Mouse (Mus musculus): Measurements from ENCODE around the gene Nr6a1. TPM values are rescaled to one million over a fixed set of nuclear protein-coding genes. Genes with fewer than 3 reads are reported as not detected.

Nr6a1 gene
- total RNA-seq, 2 experiments from 2014 or later, result 4.3 to 5.5 TPM

GRCm38 (mm10) chr2:38938007-38938406, 10.5 kb upstream of the Nr6a1 start:
- no peak for DNase-seq (ENCODE audit: extremely low spot score in 1 of 2, low spot score in 1 of 2)

DNA sequence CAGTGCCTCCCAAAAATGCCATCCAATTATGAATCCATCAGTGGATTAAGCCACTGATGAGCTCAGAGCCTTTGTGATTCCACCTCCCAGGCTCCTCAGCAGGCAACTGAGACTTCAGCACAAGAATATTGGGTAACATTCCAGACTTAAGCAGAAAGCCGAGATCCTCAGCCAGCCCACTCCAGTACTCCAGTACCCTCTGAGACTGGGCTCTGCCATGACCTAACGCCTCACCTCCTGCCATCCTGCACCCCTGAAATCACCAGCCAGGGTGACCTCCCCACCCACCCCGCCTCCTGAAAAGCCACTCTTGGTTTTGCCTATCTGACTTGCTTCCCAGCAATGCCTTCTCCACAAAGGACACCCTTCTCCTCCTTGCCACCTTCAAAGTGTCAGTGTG, 9.9 kb upstream of the Nr6a1 start:
- DNase-seq (ENCODE audit: extremely low spot score in 1 of 2, low spot score in 1 of 2), result no peak

DNA sequence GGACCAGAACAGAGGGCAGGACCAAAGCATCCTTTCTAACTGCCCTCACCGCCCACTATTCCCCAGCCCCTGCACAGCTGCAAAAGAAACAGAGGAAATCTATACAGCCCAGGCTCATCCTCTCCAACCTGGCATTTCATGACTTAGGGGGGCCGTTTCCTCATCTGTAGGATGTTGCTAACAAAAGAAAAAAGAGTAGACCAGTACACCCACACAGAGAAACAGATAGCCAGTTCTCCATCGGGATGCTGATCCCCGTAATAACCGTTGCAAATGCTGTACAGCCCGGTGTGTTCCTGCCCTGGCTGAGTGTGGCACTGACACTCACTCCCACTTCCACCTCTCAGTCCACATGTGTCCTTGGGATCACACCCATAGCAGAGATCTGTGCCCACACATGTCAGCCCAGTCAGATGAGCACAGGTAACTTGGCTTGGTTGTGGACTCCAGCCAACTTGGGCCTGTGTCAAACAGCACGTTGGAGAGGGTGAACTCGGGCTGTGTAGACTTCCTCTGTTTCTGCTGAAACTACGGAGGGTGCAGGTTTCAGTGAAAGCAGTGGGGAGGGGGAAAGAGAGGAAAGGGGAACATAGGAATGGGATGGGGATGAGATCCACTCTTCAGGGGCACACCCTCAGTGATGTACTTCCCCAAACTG, 9.4 kb upstream of the Nr6a1 start:
- DNase-seq (ENCODE audit: extremely low spot score in 1 of 2, low spot score in 1 of 2), result no peak

GRCm38 (mm10) chr2:38934936-38935335, 7.4 kb upstream of the Nr6a1 start:
- DNase-seq (ENCODE audit: extremely low spot score in 1 of 2, low spot score in 1 of 2), result no peak

- DNase-seq (ENCODE audit: extremely low spot score in 1 of 2, low spot score in 1 of 2), result no peak
Measured at GRCm38 (mm10) chr2:38933931-38934330, 6.4 kb upstream of the Nr6a1 start.

DNA sequence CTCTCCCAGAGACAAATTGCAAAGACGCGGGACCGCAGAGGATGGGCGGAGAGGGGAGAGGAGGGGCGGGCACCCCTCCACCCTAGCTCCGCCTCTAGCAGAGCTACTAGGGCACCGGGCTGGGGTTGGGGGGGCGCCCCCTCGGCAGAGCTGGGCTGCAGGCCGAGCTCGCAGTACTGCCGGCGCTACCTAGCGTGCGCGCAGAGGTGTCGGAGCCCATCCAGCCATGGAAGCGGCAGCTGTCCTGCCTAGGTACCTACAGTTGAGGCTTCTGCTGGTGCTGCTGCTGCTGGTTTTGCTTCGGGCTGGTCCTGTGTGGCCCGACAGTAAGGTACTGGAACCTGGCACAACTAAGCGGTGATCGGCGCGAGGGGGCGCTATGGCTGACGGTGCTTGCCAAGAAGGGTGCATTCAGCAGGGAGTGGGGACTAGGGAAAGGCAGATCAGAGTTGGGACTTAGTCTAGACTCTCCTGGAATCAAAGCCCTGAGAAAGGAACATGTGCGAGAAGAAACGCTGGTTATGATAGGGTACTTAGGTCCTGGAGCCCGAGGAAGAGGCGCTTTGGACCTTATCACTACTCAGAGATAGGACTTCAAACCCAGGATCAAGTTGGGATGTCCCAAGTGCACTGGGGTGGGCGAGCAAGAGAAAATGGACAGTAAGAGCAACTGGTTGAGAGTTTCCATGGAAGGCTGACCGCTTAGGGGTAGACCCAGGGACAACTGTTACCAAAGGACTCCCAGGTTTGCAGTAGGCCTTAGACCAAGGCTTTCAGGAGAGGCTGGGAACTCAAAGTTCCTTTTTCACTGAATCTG, 4.6 kb upstream of the Nr6a1 start, which contains the start of gene Olfml2a:
Gene Olfml2a (plus strand): TSS at position 128 of the 817 bp plus-strand sequence.
- DNase-seq (ENCODE audit: extremely low spot score in 1 of 2, low spot score in 1 of 2), result peak; percentile 51 to 70

DNA sequence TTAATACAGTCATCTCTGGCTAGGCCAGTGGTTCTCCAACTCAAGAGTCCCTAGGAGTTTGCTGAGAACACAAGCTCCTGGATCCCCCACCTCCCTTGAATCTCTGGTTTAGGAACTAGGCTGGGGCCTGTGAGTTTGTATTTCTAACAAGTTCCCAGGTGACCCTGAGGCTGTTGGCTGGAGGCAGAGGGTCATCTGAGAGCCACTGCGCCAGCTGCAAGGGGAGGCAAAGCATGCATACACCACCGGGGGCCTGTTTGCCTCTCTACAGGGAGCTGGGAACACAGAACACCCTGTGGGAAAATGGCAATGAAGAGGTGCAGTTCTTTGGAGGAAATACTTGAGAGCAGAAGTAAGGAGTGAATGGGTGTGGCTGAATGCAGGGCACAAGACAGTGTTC, 2.8 kb upstream of the Nr6a1 start:
- no peak for DNase-seq (ENCODE audit: extremely low spot score in 1 of 2, low spot score in 1 of 2)

- peak; percentile 80 to 86 for DNase-seq (ENCODE audit: extremely low spot score in 1 of 2, low spot score in 1 of 2)
Measured at GRCm38 (mm10) chr2:38926145-38926891, 1.2 kb downstream of the Nr6a1 start.

DNA sequence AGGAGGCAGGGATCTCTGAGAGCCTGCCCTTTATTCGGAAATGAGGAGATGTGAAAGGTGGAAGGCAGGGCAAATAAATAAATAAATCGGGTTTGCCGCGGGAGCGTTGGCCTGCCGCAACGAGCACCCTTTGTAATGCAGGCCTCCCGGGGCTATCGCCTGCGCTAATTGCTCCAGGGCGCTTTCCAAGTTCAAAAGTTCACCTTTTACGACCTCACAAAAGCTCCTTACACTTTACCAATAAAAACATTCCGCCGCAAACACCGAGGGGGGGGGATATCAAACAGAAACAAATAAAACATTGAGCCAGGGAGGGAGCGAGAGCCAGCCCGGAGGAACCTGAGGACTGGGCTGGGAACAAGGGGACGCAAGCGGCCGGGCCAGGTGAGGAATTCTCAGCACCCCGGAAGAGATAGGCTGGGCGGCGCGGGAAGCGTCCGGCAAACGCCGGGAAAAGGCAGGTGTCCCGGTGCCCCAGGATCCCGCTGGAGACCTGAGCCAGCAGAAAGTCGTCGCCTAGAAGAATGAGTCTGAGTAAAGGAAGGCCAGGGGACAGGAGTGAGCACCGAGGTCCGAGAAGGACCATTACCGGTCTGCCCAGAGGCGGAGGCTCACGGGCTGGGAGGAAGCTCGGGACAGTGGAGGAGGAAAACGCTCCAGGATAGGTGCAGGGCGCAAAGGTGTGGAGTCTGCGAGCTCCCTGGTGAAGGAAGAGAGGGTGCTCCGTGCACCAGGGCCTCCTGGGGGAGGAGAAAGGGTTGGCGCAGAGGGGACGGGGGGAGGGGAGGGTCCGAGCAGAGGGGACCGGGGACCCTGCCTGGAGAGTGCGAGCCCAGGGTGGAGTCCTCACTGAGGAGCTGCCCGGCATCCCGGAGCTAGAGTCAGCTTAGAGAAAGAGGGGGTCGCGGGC, 2.1 kb downstream of the Nr6a1 start:
- DNase-seq (ENCODE audit: extremely low spot score in 1 of 2, low spot score in 1 of 2), result no peak

DNA sequence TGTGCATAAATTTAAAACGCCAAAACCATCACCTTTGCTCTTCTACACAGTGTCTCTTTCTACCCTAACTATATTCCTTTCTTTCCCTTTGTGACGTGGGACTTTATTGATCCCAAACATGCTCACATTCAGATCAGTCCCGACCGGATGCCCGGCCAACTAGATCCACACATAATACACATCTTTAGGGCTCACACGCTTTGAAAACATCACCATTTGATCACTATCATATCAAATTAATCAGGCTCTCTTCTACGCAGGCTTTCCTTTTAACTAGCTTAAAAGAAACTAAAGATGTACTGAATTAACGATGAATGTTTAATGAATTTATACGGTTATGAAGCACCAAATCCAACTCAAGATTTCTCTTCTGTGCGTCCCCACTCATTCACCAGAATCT, 2.9 kb downstream of the Nr6a1 start:
- DNase-seq (ENCODE audit: extremely low spot score in 1 of 2, low spot score in 1 of 2), result no peak

DNA sequence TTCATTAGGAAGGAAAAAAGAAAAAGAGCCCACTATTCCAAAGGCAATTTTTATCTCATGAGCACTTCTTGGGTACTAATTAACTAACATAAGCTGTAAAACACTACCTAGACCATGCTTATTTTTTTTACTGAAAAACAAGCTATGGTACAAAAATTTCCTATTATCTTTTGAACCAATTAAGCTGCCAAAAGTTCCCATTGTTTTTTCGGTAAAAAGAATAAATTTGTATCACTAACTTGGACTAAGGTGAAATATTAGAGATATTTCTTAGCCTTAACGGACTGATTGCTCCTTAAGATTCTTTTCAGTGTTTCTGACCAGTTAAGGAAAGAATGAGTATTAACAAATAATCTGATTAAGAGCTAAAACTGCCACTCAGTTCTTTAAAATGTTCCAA, 3.6 kb downstream of the Nr6a1 start:
- DNase-seq (ENCODE audit: extremely low spot score in 1 of 2, low spot score in 1 of 2), result no peak

DNA sequence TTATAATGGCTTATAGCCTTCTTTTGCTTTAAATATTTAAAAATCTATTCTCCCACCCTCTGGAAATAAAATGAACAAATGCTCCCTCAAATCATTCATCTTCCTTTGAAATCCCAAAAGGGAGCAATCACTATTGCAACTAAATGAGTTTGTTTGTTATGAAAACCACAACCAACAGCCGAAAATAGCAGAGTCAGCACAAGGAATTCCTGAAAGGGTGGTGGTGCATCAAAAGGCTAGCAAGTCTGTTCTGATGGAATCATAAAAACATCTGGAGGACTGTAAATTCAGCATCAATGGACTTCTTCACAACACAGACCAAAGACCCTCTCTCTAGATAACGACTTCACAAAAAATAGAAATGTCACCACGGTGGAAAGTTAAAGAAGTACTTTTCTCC, 4.0 kb downstream of the Nr6a1 start:
- DNase-seq (ENCODE audit: extremely low spot score in 1 of 2, low spot score in 1 of 2), result no peak

- no peak for DNase-seq (ENCODE audit: extremely low spot score in 1 of 2, low spot score in 1 of 2)
Measured at GRCm38 (mm10) chr2:38921374-38921773, 6.1 kb downstream of the Nr6a1 start.

- no peak for DNase-seq (ENCODE audit: extremely low spot score in 1 of 2, low spot score in 1 of 2)
Measured at GRCm38 (mm10) chr2:38916947-38917691, 10.4 kb downstream of the Nr6a1 start.

DNA sequence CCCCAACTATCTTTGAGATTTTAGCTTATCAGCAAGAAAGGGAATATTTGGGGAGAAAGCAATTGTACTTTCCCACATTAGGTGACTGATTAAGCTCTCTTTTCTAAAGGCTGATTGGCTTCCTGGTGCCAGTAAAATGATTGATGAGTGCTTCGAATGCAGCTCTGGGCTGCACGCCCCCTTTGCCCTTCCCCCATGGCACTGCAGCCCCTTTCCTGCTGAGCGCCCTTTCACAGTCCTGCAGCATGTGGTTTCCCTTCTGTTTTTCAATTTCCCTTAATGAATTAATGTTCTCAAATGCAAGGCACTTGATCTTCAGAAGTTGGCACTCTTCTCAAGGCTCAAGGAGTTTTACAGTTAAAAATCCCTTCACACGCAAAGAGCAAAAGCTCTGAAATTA, 12.5 kb downstream of the Nr6a1 start:
- DNase-seq (ENCODE audit: extremely low spot score in 1 of 2, low spot score in 1 of 2), result no peak

- no peak for DNase-seq (ENCODE audit: extremely low spot score in 1 of 2, low spot score in 1 of 2)
Measured at GRCm38 (mm10) chr2:38914517-38914916, 13.0 kb downstream of the Nr6a1 start.

DNA sequence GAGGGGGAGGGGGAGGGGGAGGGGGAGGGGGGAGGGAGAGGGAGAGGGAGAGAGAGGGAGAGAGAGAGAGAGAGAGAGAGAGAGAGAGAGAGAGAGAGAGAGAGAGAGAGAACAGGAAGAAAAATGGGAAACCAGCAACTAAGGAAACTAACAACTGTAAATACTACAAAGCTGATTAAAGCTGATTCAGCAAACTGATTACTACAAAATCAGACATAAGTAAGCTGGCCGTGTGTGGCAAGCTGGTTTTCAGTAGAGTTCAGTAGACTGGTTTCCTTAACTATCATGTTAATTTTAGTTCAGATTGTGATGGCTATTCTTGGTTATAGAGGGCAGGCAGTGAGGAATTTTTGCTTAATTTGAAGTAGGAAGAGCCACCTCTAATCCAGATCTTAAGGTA, 18.9 kb downstream of the Nr6a1 start:
- no peak for DNase-seq (ENCODE audit: extremely low spot score in 1 of 2, low spot score in 1 of 2)

GRCm38 (mm10) chr2:38906097-38906496, 21.4 kb downstream of the Nr6a1 start:
- DNase-seq (ENCODE audit: extremely low spot score in 1 of 2, low spot score in 1 of 2), result no peak

GRCm38 (mm10) chr2:38904290-38904689, 23.2 kb downstream of the Nr6a1 start:
- DNase-seq (ENCODE audit: extremely low spot score in 1 of 2, low spot score in 1 of 2), result no peak

GRCm38 (mm10) chr2:38902866-38903265, 24.6 kb downstream of the Nr6a1 start:
- DNase-seq (ENCODE audit: extremely low spot score in 1 of 2, low spot score in 1 of 2), result no peak

Measured in layer of hippocampus, postnatal 25 days (tissue).